Mouse (Mus musculus): ENCODE measurements around the gene Atp2a2. TPM values are rescaled to one million over a fixed set of nuclear protein-coding genes. Genes with fewer than 3 reads are reported as not detected.
"Not testable (repeated sequence)": the region's sequence is repeated elsewhere in the genome, so short reads cannot be mapped to it uniquely, and the experiment has no call there.

The Atp2a2 gene
- polyA plus RNA-seq, 1 experiment = 1.3 TPM

DNA sequence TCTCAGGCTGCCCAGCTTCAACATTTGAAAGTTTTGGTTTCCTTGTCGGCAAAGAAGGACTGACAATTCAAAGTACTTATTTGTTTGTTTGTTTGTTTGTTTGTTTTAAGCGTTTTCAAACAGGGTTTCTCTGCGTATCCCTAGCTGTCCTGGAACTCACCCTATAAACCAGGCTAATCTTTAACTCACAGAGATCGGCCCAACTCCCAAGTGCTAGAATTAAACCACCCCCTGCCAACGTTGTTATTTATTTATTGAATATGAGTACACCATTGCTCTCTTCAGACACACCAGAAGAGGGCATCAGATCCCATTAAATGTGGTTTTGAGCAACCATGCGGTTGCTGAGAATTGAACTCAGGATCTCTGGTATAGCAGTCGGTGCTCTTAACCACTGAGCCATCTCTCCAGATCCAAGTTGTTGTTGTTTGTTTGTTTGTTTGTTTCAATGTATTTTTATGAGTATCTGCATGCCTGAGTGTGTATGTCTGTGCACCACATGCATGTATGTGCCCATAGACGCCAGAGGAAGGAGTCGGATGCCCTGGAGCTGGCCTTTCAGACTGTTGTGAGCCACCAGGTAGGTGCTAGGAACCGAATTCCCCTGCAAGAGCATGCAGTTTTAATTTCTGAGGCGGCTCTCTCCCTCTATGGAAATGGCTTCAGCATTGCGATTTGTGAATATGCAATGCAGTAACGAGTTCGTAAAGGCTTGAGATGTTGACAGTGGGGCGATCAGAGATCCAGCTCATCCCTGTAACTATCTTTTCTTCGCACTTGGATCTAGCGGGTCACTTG is 80.6 kb downstream of the Atp2a2 start, which contains the start of gene Anapc7:
Anapc7 (plus strand) TSS at position 423 of the 798 bp plus-strand sequence.
- Histone ChIP-seq H3K4me1 (ENCODE audit: control insufficient read depth) (peaks cover 32% of the 10 kb centered on the region), H3K9me3 (ENCODE audit: control insufficient read depth, low read length) (peaks cover 5% of the 10 kb centered on the region; the same call in 1 of the 2 replicates), H3K27me3 (ENCODE audit: control insufficient read depth) (no peaks in the 10 kb centered on the region), H3K4me3 (replicated peaks) (peak within 1 kb of the TSS; percentile 97), H3K36me3 (ENCODE audit: control insufficient read depth) (peaks cover 11% of the 10 kb centered on the region)
- TF ChIP-seq TAL1 (IDR thresholded peaks at IDR 0.05; ENCODE audit: low read length) (no peak), GATA1 (IDR thresholded peaks at IDR 0.05; ENCODE audit: low read length) (no peak)

DNA sequence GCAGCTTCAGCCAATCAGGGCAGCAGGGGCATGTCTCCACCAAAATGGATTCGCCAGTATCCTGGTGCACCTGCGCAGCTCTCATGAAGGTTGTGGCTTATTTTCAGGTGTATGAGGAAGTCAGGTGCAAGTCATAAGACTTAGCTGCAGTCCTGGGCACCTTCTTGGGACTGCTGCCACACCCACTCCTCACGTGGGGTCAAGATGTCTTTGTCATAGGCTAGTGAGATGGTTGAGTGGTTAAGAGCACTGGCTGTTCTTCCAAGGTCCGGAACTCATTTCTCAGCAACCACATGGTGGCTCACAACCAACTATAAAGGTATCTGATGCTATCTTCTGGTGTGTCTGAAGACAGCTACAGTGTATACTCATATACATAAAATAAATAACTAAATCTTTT is 81.3 kb downstream of the Atp2a2 start:
- not testable (repeated sequence) for H3K9me3 ChIP-seq (ENCODE audit: control insufficient read depth, low read length); H3K27me3 ChIP-seq (ENCODE audit: control insufficient read depth); H3K4me3 ChIP-seq (replicated peaks); H3K36me3 ChIP-seq (ENCODE audit: control insufficient read depth)
- peaks cover 32% of the 10 kb centered on the region for H3K4me1 ChIP-seq (ENCODE audit: control insufficient read depth)

DNA sequence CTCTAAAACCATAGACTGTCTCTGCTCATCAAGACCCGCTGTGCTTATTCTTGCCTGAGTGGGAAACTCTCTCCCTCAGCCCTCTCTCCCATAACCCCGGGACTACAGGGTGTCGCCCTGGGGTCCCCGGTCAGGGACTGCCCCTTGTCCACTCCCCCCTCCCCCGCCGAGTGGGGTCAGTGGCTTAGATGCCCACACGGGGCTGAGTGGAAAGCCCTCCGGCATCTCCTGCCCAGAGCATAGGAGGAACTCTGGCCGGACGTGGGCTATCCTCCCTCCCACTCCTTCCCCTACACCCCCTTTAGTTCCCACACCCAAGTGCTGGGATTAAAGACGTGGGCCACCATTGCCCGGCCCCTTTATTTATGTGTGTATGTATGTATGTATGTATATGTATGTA is 86.6 kb downstream of the Atp2a2 start:
- Histone ChIP-seq H3K36me3 (ENCODE audit: control insufficient read depth) (peaks cover 3% of the 10 kb centered on the region), H3K4me1 (ENCODE audit: control insufficient read depth) (peaks cover 5% of the 10 kb centered on the region), H3K9me3 (ENCODE audit: control insufficient read depth, low read length) (peaks cover 5% of the 10 kb centered on the region; the same call in 1 of the 2 replicates), H3K4me3 (replicated peaks) (no peak overlapping the region), H3K27me3 (ENCODE audit: control insufficient read depth) (no peaks in the 10 kb centered on the region)
- TF ChIP-seq GATA1 (IDR thresholded peaks at IDR 0.05; ENCODE audit: low read length) = no peak
- TF ChIP-seq TAL1 (IDR thresholded peaks at IDR 0.05; ENCODE audit: low read length) = no peak

DNA sequence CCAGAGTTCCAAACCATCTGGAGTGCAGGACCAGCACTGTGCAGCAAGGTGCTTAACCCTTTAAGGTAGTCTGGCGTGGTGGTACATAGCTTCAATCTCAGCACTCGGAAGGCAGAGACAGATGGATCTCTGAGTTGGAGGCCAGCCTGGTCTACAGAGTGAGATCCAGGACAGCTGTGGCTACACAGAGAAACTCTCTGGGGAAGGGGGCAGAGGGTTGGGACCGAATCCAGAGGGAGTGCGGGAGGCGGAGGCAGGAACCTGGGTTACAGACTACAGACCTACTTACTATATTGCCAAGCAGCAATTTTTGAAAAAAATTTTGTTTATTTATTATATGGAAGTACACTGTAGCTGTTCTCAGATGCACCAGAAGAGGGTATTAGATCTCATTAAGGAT is 87.7 kb downstream of the Atp2a2 start:
- H3K27me3 ChIP-seq (ENCODE audit: control insufficient read depth) = no peaks in the 10 kb centered on the region
- H3K36me3 ChIP-seq (ENCODE audit: control insufficient read depth) = peaks cover 13% of the 10 kb centered on the region
- H3K9me3 ChIP-seq (ENCODE audit: control insufficient read depth, low read length) = peaks cover 9% of the 10 kb centered on the region
- no peak for TF ChIP-seq TAL1 (IDR thresholded peaks at IDR 0.05; ENCODE audit: low read length)
- no peak for TF ChIP-seq GATA1 (IDR thresholded peaks at IDR 0.05; ENCODE audit: low read length)
- no peak overlapping the region for H3K4me3 ChIP-seq (replicated peaks)
- peaks cover 7% of the 10 kb centered on the region for H3K4me1 ChIP-seq (ENCODE audit: control insufficient read depth)

DNA sequence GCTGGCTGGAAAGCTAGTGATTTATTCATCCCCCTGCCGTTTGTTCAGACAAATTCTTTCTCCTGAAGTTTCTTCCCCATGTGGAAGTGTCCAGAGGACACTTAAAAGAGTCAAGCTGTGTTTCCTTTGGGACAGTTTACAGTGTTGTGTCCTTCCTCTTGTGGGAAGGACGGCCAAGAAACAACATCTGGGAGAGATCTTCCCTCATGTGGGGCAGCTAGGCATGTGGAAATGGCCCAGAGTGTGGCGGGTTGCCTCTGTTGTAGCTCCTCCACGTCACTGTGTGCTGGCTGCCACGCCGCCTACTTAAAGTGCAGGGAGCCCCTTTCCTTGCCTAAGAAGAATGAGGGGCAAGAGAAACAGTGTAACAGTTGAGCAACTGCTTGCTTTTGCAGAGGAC is 89.2 kb downstream of the Atp2a2 start:
- H3K9me3 ChIP-seq (ENCODE audit: control insufficient read depth, low read length) = peaks cover 6% of the 10 kb centered on the region; the same call in 1 of the 2 replicates
- TF ChIP-seq GATA1 (IDR thresholded peaks at IDR 0.05; ENCODE audit: low read length) (no peak), TAL1 (IDR thresholded peaks at IDR 0.05; ENCODE audit: low read length) (no peak)
- no peaks in the 10 kb centered on the region for H3K27me3 ChIP-seq (ENCODE audit: control insufficient read depth)
- H3K4me3 ChIP-seq (replicated peaks) = no peak overlapping the region
- peaks cover 7% of the 10 kb centered on the region for H3K4me1 ChIP-seq (ENCODE audit: control insufficient read depth)
- H3K36me3 ChIP-seq (ENCODE audit: control insufficient read depth) = peaks cover 13% of the 10 kb centered on the region

- no peak for TF ChIP-seq TAL1 (IDR thresholded peaks at IDR 0.05; ENCODE audit: low read length)
- TF ChIP-seq GATA1 (IDR thresholded peaks at IDR 0.05; ENCODE audit: low read length) = no peak
- Histone ChIP-seq H3K27me3 (ENCODE audit: control insufficient read depth) (no peaks in the 10 kb centered on the region), H3K4me3 (replicated peaks) (no peak overlapping the region), H3K36me3 (ENCODE audit: control insufficient read depth) (peaks cover 21% of the 10 kb centered on the region), H3K4me1 (ENCODE audit: control insufficient read depth) (peaks cover 6% of the 10 kb centered on the region), H3K9me3 (ENCODE audit: control insufficient read depth, low read length) (peaks cover 4% of the 10 kb centered on the region)
Observed at GRCm38 (mm10) chr5:122411892-122412291, 90.1 kb downstream of the Atp2a2 start.

DNA sequence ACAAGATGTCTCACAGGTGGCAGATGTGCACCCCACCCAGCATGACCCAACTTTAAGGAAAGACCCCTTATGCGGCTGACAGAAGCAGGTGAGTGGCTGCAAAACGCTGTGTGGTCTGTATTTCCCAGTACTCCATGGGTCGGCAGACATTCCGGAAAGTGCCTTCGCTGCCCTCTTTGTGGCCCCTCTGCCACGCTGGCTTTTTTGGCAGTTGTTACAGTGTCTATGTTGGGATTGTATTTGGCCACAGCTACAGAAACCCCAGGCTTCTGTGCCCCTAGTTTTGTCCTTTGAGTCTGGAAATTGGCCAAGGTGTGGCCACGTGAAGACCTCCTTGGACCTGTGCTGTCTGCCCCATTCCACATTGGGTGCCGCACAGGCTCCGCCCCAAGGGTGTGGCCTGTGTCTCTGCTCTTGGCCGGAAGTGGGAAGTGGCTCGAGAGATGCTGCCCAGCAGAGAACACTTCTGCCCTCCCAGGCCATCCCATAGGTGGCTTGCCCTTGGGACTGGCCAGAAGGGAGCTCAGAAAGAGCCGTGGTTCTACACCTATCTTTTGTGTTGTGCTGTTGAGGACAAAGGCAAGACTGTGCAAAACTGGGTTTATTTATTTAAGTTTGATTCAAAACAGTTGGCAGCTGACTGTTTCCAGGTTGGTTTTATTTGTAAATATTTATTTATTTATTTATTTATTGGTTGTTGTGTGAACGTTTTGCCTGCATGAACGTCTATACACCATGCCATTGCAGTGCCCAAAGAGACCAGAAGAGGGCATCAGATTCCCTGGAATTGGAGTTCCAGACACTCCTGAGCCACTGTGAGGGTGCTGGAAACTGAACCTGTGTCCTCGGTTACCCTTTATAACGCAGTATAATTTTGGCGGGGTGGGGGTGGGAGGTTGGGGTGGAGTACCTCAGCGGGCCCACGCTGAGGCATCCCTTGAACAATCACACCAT is 92.1 kb downstream of the Atp2a2 start:
- H3K4me3 ChIP-seq (replicated peaks) = no peak overlapping the region
- peaks cover 40% of the 10 kb centered on the region for H3K36me3 ChIP-seq (ENCODE audit: control insufficient read depth)
- peaks cover 7% of the 10 kb centered on the region for H3K9me3 ChIP-seq (ENCODE audit: control insufficient read depth, low read length)
- no peaks in the 10 kb centered on the region for H3K27me3 ChIP-seq (ENCODE audit: control insufficient read depth)
- no peak for TF ChIP-seq TAL1 (IDR thresholded peaks at IDR 0.05; ENCODE audit: low read length)
- H3K4me1 ChIP-seq (ENCODE audit: control insufficient read depth) = peaks cover 6% of the 10 kb centered on the region

GRCm38 (mm10) chr5:122405537-122405936 is 96.5 kb downstream of the Atp2a2 start:
- H3K4me1 ChIP-seq (ENCODE audit: control insufficient read depth) = peaks cover 2% of the 10 kb centered on the region
- TF ChIP-seq TAL1 (IDR thresholded peaks at IDR 0.05; ENCODE audit: low read length) = no peak
- TF ChIP-seq GATA1 (IDR thresholded peaks at IDR 0.05; ENCODE audit: low read length) = no peak
- H3K36me3 ChIP-seq (ENCODE audit: control insufficient read depth) = peaks cover 82% of the 10 kb centered on the region
- no peak overlapping the region for H3K4me3 ChIP-seq (replicated peaks)
- H3K9me3 ChIP-seq (ENCODE audit: control insufficient read depth, low read length) = peaks cover 7% of the 10 kb centered on the region
- H3K27me3 ChIP-seq (ENCODE audit: control insufficient read depth) = no peaks in the 10 kb centered on the region

Other genes with a start within 250 kb of the Atp2a2 start
- gene Tctn1, start 237.8 kb downstream of the Atp2a2 start, polyA plus RNA-seq (2012) = 0.14 and 0.23 TPM in 2 replicates
- 0.08 and 0.12 TPM in 2 replicates for gene Pptc7, start 217.9 kb downstream of the Atp2a2 start, polyA plus RNA-seq (2012)
- gene Rad9b, start 148.0 kb downstream of the Atp2a2 start, polyA plus RNA-seq (2012) = 0.04 TPM in 1 of 2 replicates, not detected in the other
- 0.94 and 1.1 TPM in 2 replicates for gene Vps29, start 147.9 kb downstream of the Atp2a2 start, polyA plus RNA-seq (2012)
- 3.3 and 5.1 TPM in 2 replicates for gene Gpn3, start 130.3 kb downstream of the Atp2a2 start, polyA plus RNA-seq (2012)
- 3.0 and 3.2 TPM in 2 replicates for gene Fam216a, start 129.9 kb downstream of the Atp2a2 start, polyA plus RNA-seq (2012)
- 3.9 and 4.1 TPM in 2 replicates for gene Arpc3, start 110.3 kb downstream of the Atp2a2 start, polyA plus RNA-seq (2012)
- gene Anapc7, start 80.5 kb downstream of the Atp2a2 start, polyA plus RNA-seq (2012) = 1.8 and 2.1 TPM in 2 replicates
- gene Ift81, start 112.3 kb upstream of the Atp2a2 start, polyA plus RNA-seq (2012) = not detected in 2 replicates
- not detected in 2 replicates for gene P2rx7, start 141.7 kb upstream of the Atp2a2 start, polyA plus RNA-seq (2012)
- 0.03 and 0.24 TPM in 2 replicates for gene P2rx4, start 205.3 kb upstream of the Atp2a2 start, polyA plus RNA-seq (2012)